Mouse (Mus musculus) spleen, adult 2 months (tissue): ENCODE results near the gene Cd200r3.

Experiments used
- CTCF ChIP-seq: fragments of 200-500 bp; IDR thresholded peaks from 2 replicates; pipeline ENCODE4 v1.5.1; 2011; ENCODE audit warnings: mild to moderate bottlenecking, inconsistent platforms; ENCODE audit not compliant: insufficient read depth, insufficient read length, insufficient replicate concordance; ENCODE audit errors: extremely low read depth
- POLR2A ChIP-seq: fragments of 200-500 bp; IDR thresholded peaks from 2 replicates; pipeline ENCODE4 v1.6.1; 2011; ENCODE audit warnings: low read depth, low read length, inconsistent platforms

- no peak for TF ChIP-seq CTCF
- TF ChIP-seq POLR2A = no peak
Measured at GRCm38 (mm10) chr16:44932016-44932415, 11.5 kb upstream of the Cd200r3 start.
